Mouse (Mus musculus): ENCODE data around the gene Podn. TPM values are rescaled to one million over a fixed set of nuclear protein-coding genes. Genes with fewer than 3 reads are reported as not detected.

Podn gene
- total and polyA plus RNA-seq, 2 experiments from 2014 or later = 1.2 to 4.0 TPM

DNA sequence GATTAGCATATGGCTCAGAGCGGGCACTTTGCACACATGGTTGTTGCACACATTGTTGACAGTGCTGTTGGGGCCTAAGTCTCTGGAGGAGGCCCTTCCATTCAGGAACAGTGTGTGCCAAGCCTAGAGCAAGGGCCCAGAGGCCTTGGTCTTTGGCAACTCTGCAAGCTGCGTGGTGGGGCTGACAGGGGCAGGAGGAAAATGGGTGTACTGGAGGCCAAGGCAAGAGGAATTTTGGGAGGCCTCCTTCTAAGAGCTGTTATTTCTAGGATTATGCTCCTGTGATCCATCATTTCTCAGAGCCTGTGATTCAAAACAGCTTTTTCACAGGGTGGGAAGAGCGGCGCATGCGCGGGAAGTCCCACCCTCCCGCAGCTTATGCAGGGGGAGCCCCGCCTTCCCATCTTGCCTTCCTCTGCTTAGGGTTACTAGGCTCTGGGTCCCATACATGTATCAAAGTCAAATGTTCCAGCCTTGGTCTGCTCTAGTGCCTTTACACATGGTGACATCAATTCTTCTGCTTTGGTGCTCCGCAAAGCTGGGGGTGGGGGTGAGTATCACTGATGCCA lies 99.7 kb downstream of the Podn start:
- H3K4me2 ChIP-seq (ENCODE audit: low read depth, low read length) = no peak overlapping the region
- no peaks in the 10 kb centered on the region for H3K9me3 ChIP-seq (ENCODE audit: low read length)
- H3K36me3 ChIP-seq (ENCODE audit: insufficient read depth, low read length) = no peaks in the 10 kb centered on the region
- no peaks in the 10 kb centered on the region for H3K27me3 ChIP-seq (ENCODE audit: insufficient read depth, low read length)
- H3K9ac ChIP-seq (replicated peaks; ENCODE audit: low read length) = no peak overlapping the region
- DNase-seq (ENCODE audit: low spot score) (no peak), ATAC-seq (no peak)
- H3K4me1 ChIP-seq (ENCODE audit: insufficient read depth, low read length) = no peaks in the 10 kb centered on the region
- WGBS = 80% methylated on average over 9 of the region's 9 CpGs
- H3K27ac ChIP-seq = no peak overlapping the region; the same call in 1 of the 2 replicates
- no peak for TF ChIP-seq CTCF (IDR thresholded peaks at IDR 0.05; ENCODE audit: low read depth)
- no peak overlapping the region for H3K4me3 ChIP-seq (ENCODE audit: low read length)

DNA sequence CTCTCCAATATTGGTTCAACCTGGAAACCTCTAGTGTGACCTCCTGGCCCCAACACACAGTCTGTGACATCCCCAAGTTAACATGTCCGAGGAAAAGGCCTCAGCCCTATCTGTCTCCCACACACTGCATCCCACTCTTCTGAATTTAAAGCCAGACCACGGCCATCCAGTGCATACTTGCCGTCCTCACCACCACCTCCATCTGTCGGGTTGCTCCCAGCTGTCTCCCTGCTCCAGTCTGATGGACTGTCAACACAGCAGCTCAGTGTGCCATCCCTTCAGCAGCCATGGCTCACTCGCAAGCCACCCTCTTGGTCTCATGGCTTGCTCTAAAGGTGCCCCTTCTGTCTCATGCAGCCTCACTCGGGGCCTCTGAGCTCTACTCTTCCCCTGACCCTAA lies 100.5 kb downstream of the Podn start:
- 58% methylated on average over 6 of the region's 6 CpGs for WGBS
- no peak for TF ChIP-seq CTCF (IDR thresholded peaks at IDR 0.05; ENCODE audit: low read depth)
- Histone ChIP-seq H3K36me3 (ENCODE audit: insufficient read depth, low read length) (no peaks in the 10 kb centered on the region), H3K27me3 (ENCODE audit: insufficient read depth, low read length) (no peaks in the 10 kb centered on the region), H3K4me3 (ENCODE audit: low read length) (no peak overlapping the region), H3K4me2 (ENCODE audit: low read depth, low read length) (no peak overlapping the region), H3K27ac (no peak overlapping the region; the same call in 1 of the 2 replicates), H3K9me3 (ENCODE audit: low read length) (no peaks in the 10 kb centered on the region), H3K9ac (replicated peaks; ENCODE audit: low read length) (no peak overlapping the region), H3K4me1 (ENCODE audit: insufficient read depth, low read length) (no peaks in the 10 kb centered on the region)
- no peak for ATAC-seq
- DNase-seq (ENCODE audit: low spot score) = no peak

- no peak for DNase-seq (ENCODE audit: low spot score)
- no peak for ATAC-seq
- Histone ChIP-seq H3K27ac (no peak overlapping the region), H3K4me1 (ENCODE audit: insufficient read depth, low read length) (no peaks in the 10 kb centered on the region), H3K27me3 (ENCODE audit: insufficient read depth, low read length) (no peaks in the 10 kb centered on the region), H3K4me3 (ENCODE audit: low read length) (no peak overlapping the region), H3K9ac (replicated peaks; ENCODE audit: low read length) (no peak overlapping the region), H3K36me3 (ENCODE audit: insufficient read depth, low read length) (no peaks in the 10 kb centered on the region), H3K9me3 (ENCODE audit: low read length) (no peaks in the 10 kb centered on the region), H3K4me2 (ENCODE audit: low read depth, low read length) (no peak overlapping the region)
- 91% methylated on average over 6 of the region's 6 CpGs for WGBS
- TF ChIP-seq CTCF (IDR thresholded peaks at IDR 0.05; ENCODE audit: low read depth) = no peak
Measured at GRCm38 (mm10) chr4:107995011-107995410, 101.2 kb downstream of the Podn start.

- ATAC-seq = no peak
- TF ChIP-seq CTCF (IDR thresholded peaks at IDR 0.05; ENCODE audit: low read depth) = no peak
- no peak overlapping the region for H3K9ac ChIP-seq (replicated peaks; ENCODE audit: low read length)
- 21% methylated on average over 6 of the region's 6 CpGs for WGBS
- DNase-seq (ENCODE audit: low spot score) = no peak
- H3K36me3 ChIP-seq (ENCODE audit: insufficient read depth, low read length) = no peaks in the 10 kb centered on the region
- H3K4me1 ChIP-seq (ENCODE audit: insufficient read depth, low read length) = no peaks in the 10 kb centered on the region
- H3K27me3 ChIP-seq (ENCODE audit: insufficient read depth, low read length) = no peaks in the 10 kb centered on the region
- H3K4me3 ChIP-seq (ENCODE audit: low read length) = no peak overlapping the region
- H3K9me3 ChIP-seq (ENCODE audit: low read length) = no peaks in the 10 kb centered on the region
- no peak overlapping the region for H3K27ac ChIP-seq
- H3K4me2 ChIP-seq (ENCODE audit: low read depth, low read length) = no peak overlapping the region
Measured at GRCm38 (mm10) chr4:107991879-107992278, 104.4 kb downstream of the Podn start.

- Histone ChIP-seq H3K9ac (replicated peaks; ENCODE audit: low read length) (no peak overlapping the region), H3K4me3 (ENCODE audit: low read length) (no peak overlapping the region), H3K9me3 (ENCODE audit: low read length) (no peaks in the 10 kb centered on the region), H3K4me2 (ENCODE audit: low read depth, low read length) (no peak overlapping the region), H3K27ac (no peak overlapping the region; the same call in 1 of the 2 replicates), H3K27me3 (ENCODE audit: insufficient read depth, low read length) (no peaks in the 10 kb centered on the region), H3K36me3 (ENCODE audit: insufficient read depth, low read length) (no peaks in the 10 kb centered on the region), H3K4me1 (ENCODE audit: insufficient read depth, low read length) (no peaks in the 10 kb centered on the region)
- DNase-seq (ENCODE audit: low spot score) = peak; percentile 49
- ATAC-seq = peak; percentile 52; the same call in 1 of the 2 replicates
- WGBS = 55% methylated on average over 5 of the region's 5 CpGs
- TF ChIP-seq CTCF (IDR thresholded peaks at IDR 0.05; ENCODE audit: low read depth) = no peak
Measured at GRCm38 (mm10) chr4:107990818-107991217, 105.4 kb downstream of the Podn start.

- ATAC-seq (no peak), DNase-seq (ENCODE audit: low spot score) (no peak)
- Histone ChIP-seq H3K27me3 (ENCODE audit: insufficient read depth, low read length) (no peaks in the 10 kb centered on the region), H3K4me2 (ENCODE audit: low read depth, low read length) (no peak overlapping the region), H3K9me3 (ENCODE audit: low read length) (no peaks in the 10 kb centered on the region), H3K9ac (replicated peaks; ENCODE audit: low read length) (no peak overlapping the region), H3K4me1 (ENCODE audit: insufficient read depth, low read length) (no peaks in the 10 kb centered on the region), H3K36me3 (ENCODE audit: insufficient read depth, low read length) (no peaks in the 10 kb centered on the region), H3K4me3 (ENCODE audit: low read length) (no peak overlapping the region), H3K27ac (no peak overlapping the region)
- TF ChIP-seq CTCF (IDR thresholded peaks at IDR 0.05; ENCODE audit: low read depth) = no peak
- 70% methylated on average over 8 of the region's 8 CpGs for WGBS
Measured at GRCm38 (mm10) chr4:107988931-107989330, 107.3 kb downstream of the Podn start.

GRCm38 (mm10) chr4:107986386-107987168 lies 109.7 kb downstream of the Podn start:
- no peaks in the 10 kb centered on the region for H3K36me3 ChIP-seq (ENCODE audit: insufficient read depth, low read length)
- no peak for ATAC-seq
- 89% methylated on average over 11 of the region's 11 CpGs for WGBS

More at GRCm38 (mm10) chr4:107986386-107987168, 109.7 kb downstream of the Podn start:
- Histone ChIP-seq H3K27me3 (ENCODE audit: insufficient read depth, low read length) (no peaks in the 10 kb centered on the region), H3K4me3 (ENCODE audit: low read length) (no peak overlapping the region), H3K4me1 (ENCODE audit: insufficient read depth, low read length) (no peaks in the 10 kb centered on the region), H3K9me3 (ENCODE audit: low read length) (no peaks in the 10 kb centered on the region), H3K4me2 (ENCODE audit: low read depth, low read length) (no peak overlapping the region), H3K27ac (no peak overlapping the region), H3K9ac (replicated peaks; ENCODE audit: low read length) (no peak overlapping the region)
- DNase-seq (ENCODE audit: low spot score) = no peak
- TF ChIP-seq CTCF (IDR thresholded peaks at IDR 0.05; ENCODE audit: low read depth) = no peak

Measured in hindbrain, postnatal 0 days (tissue).